Mouse (Mus musculus) hematopoietic stem cell, adult 5-6 weeks (primary cell): ENCODE measurements around the gene Ifit1bl2. TPM values are rescaled to one million over a fixed set of nuclear protein-coding genes. Genes with fewer than 3 reads are reported as not detected.
"Not testable (repeated sequence)": the region's sequence is repeated elsewhere in the genome, so short reads cannot be mapped to it uniquely, and the experiment has no call there.

ENCODE experiments used
- ATAC-seq, 2 experiments: fragments of 125-278 bp in 1 of 2; replicated peaks in 1 of 2; 2 replicates each; pipeline ENCODE4 v1.8.0; 2016 to 2017; ENCODE audit warnings: inconsistent platforms in 2 of 2, mild to moderate bottlenecking in 2 of 2, moderate number of reproducible peaks in 2 of 2, low read depth in 1 of 2, moderate TSS enrichment in 1 of 2; ENCODE audit not compliant: low FRiP score in 2 of 2, poor library complexity in 2 of 2, severe bottlenecking in 2 of 2, insufficient read depth in 1 of 2, low TSS enrichment in 1 of 2
- total RNA-seq: library from RNA; stranded (forward); fragments of 172-1452, 232-1000 nt; gene quantifications from 2 replicates; pipeline ENCODE4 v1.2.3, GENCODE M21; 2017

Gene Ifit1bl2
- total RNA-seq, 1 experiment from 2014 or later, result 0.74 TPM

GRCm38 (mm10) chr19:34624663-34625062 is 15.9 kb downstream of the Ifit1bl2 start:
- ATAC-seq, result peak in 1 of 2 experiments; percentile 66; a peak in 1 of 4 replicates

DNA sequence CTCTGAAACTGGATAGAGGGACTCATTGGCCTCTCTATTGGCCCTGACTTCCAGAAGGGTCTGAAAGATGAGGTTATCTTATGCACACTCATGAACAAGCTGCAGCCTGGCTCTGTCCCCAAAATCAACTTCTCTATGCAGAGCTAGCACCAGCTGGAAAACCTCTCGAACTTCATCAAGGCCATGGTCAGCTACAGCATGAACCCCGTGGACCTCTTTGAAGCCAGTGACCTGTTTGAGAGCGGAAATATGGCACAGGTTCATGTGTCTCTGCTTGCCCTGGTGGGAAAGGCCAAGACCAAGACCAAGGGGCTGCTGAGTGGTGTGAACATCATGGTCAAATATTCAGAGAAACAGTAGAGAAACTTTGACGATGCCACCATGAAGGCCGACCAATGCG is 16.8 kb downstream of the Ifit1bl2 start:
- no peak for ATAC-seq

DNA sequence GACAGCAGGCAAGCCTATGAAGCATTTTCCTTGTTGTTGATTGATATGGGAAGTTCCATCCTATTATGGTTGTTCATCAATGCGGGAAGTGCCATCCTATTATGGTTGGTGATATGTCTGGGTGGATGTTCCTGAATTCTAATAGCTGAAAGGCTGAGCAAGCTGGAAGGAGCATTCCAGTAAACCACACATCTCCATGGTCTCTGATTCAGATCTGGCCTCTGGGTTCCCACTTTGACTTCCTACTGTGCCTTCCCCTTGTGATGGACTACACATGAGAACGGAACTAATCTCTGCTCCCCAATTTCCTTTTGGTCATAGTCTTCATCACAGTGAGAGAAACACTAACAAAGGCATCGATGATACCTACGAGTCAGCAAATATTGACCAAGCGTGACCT is 19.7 kb downstream of the Ifit1bl2 start:
- ATAC-seq, result no peak

DNA sequence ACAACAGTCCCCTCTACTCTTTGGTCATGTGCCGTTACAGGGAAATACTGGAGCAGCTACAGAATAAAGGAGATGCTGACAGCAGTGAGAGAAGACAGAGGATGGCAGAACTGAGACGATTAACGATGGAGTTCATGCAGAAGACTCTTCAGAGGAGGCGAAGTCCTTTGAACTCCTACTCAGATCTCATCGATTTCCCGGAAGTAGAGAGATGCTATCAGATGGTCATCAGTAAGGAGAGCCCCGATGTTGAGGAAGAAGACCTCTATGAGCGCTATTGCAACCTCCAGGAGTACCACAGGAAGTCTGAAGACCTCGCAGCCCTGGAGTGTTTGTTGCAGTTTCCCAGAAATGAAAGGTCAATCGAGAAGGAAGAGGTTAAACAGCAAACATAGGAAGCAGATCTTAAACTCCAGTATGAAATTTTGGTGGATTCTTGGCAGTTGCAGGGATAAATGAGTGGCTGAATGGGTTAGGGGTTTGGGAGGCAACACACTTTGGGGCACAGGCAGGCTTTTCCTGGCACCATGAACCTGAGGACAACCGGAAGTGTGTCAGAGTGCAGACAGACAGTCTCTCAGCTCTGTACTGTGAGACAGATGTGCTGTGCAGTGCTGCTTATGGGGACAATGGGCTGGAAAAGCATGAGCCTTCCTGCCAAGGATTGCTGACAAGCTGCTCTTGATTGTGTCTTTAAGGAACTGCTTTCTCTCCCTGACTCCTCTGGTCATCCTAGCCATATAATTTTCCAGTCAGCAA is 28.1 kb downstream of the Ifit1bl2 start:
- ATAC-seq, result not testable (repeated sequence)

DNA sequence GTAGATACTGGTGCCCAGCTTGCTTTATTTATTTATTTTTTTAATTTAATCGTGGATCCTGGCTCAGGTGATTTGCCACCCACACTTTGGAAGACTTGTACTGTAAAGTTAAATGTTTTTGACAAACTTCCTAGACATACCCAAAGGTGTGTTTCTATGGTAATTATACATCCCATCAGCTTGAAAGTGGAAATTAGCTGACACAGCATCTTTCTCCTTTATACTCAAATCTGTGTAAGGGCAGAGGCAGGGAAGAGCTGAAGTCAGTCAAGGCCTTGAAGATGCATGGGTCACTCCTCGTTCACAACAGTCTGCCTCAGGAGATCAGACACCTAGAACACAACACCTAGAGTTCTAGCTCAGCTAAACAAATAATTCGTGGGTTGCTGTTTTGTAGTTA is 30.4 kb downstream of the Ifit1bl2 start:
- not testable (repeated sequence) for ATAC-seq

GRCm38 (mm10) chr19:34607237-34608051 is 33.1 kb downstream of the Ifit1bl2 start, which contains the start of gene Ifit3b:
Ifit3b (plus strand) TSS chr19:34607970.
- ATAC-seq, result peak; percentile 86 to 89

- no peak for ATAC-seq
These were observed 35.1 kb downstream of the Ifit1bl2 start for GRCm38 (mm10) chr19:34605472-34605871.

- peak; percentile 31 to 48; a peak in 1 of 4 replicates for ATAC-seq
These were observed 38.7 kb downstream of the Ifit1bl2 start, which contains the start of gene Ifit1bl1 for GRCm38 (mm10) chr19:34601888-34602287. Ifit1bl1 (minus strand) TSS chr19:34601956.

DNA sequence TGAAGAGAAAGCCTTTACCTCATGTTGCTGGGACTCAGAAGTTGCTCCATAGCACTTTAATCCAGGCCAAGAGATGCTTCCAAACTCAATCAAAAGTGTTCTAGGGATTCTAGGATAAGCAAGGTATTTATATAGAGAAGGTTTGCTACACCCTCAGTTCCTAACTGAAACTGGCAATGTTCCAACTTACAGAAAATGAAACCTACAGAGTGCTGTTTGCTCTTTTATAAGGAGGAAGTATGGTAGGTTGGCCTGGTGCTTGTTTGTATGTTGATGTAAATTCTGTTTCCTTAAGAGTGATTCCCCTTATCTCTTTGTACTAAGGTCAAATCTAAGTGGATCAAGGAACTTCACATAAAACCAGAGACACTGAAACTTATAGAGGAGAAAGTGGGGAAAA is 41.3 kb downstream of the Ifit1bl2 start:
- peak in 1 of 2 experiments; percentile 24; a peak in 1 of 4 replicates for ATAC-seq

GRCm38 (mm10) chr19:34598341-34598740 is 42.2 kb downstream of the Ifit1bl2 start:
- peak; percentile 44 to 58; a peak in 2 of 4 replicates for ATAC-seq

GRCm38 (mm10) chr19:34596811-34597210 is 43.7 kb downstream of the Ifit1bl2 start:
- no peak for ATAC-seq

DNA sequence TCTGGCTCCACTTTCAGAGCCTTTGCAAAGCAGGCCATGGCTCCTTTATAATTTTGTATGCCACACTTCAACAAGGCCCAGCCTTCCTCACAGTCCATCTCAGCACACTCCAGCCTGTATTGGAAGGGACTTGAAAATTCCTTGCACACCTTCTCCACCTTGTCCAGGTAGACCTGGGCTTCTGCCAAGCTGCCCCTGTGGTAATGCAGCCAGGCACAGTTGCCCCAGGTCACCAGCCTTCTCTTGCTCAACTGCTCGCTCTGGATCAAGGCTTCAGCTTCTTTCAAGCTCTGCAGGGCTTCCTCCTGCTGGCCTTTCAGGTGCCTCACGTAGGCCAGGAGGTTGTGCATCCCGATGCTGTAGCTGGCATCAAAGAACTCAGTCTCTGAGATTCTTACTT is 46.0 kb downstream of the Ifit1bl2 start:
- not testable (repeated sequence) for ATAC-seq

DNA sequence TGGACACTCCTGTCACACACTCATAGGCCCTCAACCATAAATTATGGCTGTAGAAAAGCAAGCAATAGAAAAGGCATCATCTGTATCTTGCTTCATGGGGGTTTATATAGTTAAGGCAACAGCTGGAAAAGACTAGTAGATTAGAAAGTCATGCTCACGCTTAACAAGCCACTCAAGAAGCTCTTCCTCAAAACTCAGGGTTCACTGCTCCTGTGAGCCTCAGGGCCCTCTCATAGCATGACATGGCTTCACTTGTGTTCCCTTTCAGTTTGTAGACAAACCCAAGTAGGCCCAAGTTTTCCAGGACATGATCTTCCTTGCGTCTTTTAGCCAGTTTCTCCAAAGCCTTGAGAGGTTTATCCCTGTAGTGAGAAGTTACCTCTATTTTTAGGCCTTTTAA is 47.1 kb downstream of the Ifit1bl2 start:
- ATAC-seq, result no peak

DNA sequence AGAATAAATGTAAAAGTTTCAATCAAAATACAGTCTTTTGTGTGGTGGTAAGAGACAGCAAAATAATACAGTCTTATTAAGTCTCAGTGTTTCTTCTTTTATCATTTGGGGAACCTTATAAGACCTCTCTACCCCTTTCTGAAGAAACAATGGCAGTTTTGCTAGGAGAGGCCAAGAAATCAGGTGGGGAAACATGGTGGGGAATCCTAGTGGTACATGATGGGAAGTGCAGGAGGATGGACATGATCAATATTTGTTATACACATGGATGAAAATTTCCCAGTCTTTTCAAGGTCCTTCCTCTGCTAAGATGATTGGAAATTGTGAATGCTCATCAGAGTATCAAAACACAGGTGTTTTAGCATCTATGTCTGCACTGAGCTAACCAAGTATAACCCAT is 51.6 kb downstream of the Ifit1bl2 start:
- no peak for ATAC-seq

GRCm38 (mm10) chr19:34587898-34588692 is 52.4 kb downstream of the Ifit1bl2 start:
- not testable (repeated sequence) for ATAC-seq

DNA sequence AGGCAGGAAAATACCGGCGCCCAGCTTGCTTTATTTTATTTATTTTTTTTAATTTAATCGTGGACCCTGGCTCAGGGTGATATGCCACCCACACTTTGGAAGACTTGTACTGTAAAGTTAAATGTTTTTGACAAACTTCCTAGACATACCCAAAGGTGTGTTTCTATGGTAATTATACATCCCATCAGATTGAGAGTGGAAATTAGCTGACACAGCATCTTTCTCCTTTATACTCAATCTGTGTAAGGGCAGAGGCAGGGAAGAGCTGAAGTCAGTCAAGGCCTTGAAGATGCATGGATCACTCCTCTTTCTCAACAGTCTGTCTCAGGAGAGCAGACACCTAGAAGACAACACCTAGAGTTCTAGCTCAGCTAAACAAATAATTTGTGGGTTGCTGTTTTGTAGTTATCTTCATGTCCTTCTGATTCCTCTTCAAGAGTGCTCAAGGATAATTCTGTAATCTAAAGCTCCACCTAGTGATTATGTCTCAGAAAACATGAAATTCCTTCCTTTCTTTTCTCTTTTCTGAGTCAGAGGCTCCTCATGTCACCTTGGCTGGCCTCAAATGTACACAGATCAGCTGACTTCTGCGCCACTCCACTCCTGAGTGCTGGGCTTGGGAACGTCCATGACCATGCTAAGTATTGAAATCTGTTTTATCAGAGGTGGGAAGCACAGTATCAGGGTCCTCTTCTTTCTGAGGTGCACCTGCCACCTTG is 54.6 kb downstream of the Ifit1bl2 start:
- not testable (repeated sequence) for ATAC-seq
